Mouse (Mus musculus): ENCODE data around the gene Sptbn1. TPM values are rescaled to one million over a fixed set of nuclear protein-coding genes. Genes with fewer than 3 reads are reported as not detected.

Gene Sptbn1
- polyA plus RNA-seq, 1 experiment from 2014 or later, result 196 TPM

DNA sequence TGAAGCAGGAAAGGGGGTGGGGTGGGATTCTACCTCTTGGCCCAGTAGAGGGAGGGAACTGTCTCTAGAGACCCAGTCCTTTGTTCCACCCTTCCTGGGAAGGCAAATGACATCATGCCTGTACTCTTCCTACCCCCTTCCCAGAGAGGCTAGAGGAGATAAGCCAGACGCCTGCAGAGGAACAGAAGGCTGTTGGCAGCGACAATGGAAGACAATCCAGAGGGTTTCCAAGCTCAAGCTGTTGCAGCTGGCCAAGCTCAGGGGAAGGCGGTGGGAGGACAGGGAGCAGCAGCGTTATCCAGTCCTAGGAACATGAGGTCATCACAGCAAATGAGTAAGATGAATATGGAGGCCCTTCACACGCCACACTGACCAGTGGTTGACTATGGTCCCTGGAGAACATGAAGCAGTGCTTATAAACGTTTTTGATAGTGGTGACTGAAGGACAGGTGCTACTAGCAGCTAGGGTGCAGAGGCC lies 106.8 kb downstream of the Sptbn1 start:
- peak; percentile 67 for ATAC-seq

DNA sequence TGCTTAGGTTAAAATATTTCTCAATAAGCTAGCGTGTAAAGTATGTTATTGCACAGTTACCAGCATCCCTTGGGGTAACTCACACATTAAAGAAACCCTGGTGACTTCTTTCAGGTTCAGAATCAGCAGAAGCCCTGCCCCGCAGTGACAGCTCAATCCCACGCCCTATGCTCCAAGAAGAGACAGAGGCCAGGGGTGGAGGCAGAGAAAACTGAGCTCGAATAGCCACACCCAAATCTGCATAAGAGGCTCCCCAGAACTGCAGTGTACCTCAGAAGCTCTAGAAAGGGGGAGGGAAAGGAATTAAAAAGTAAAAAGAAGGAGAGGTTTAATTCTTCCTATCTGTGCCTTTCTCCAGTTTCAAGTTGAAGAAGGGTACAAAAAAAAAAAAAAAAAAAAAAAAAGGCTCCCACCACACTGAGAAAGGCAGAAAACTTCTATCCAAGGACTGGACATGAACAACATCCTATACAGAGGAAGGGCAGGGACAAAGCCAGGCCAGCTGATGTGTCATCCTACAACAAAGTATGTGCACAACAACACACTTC lies 107.3 kb downstream of the Sptbn1 start:
- Histone ChIP-seq H3K9ac (ENCODE audit: low read depth, low read length) (no peak overlapping the region), H3K27ac (ENCODE audit: low read depth, low read length) (peak overlapping the region; percentile 50; the same call in 1 of the 2 replicates), H3K9me3 (ENCODE audit: control insufficient read depth, low read length) (no peaks in the 10 kb centered on the region), H3K27me3 (replicated peaks; ENCODE audit: control insufficient read depth, insufficient read depth, low read length) (no peaks in the 10 kb centered on the region), H3K4me3 (ENCODE audit: low read length) (no peak overlapping the region), H3K36me3 (ENCODE audit: control insufficient read depth, insufficient read depth, low read length) (no peaks in the 10 kb centered on the region), H3K4me1 (ENCODE audit: control insufficient read depth, insufficient read depth, low read depth, low read length) (peaks cover 12% of the 10 kb centered on the region), H3K4me2 (ENCODE audit: low read length) (no peak overlapping the region)
- 68% methylated on average over 4 of the region's 4 CpGs for WGBS
- ATAC-seq, result no peak

More for the DNA sequence above, 106.8 kb downstream of the Sptbn1 start:
- Histone ChIP-seq H3K9me3 (ENCODE audit: control insufficient read depth, low read length) (no peaks in the 10 kb centered on the region), H3K9ac (ENCODE audit: low read depth, low read length) (no peak overlapping the region), H3K4me3 (ENCODE audit: low read length) (no peak overlapping the region), H3K4me2 (ENCODE audit: low read length) (no peak overlapping the region), H3K27me3 (replicated peaks; ENCODE audit: control insufficient read depth, insufficient read depth, low read length) (no peaks in the 10 kb centered on the region), H3K4me1 (ENCODE audit: control insufficient read depth, insufficient read depth, low read depth, low read length) (peaks cover 12% of the 10 kb centered on the region), H3K36me3 (ENCODE audit: control insufficient read depth, insufficient read depth, low read length) (no peaks in the 10 kb centered on the region), H3K27ac (ENCODE audit: low read depth, low read length) (peak overlapping the region; percentile 32; the same call in 1 of the 2 replicates)
- 33% methylated on average over 6 of the region's 6 CpGs for WGBS

DNA sequence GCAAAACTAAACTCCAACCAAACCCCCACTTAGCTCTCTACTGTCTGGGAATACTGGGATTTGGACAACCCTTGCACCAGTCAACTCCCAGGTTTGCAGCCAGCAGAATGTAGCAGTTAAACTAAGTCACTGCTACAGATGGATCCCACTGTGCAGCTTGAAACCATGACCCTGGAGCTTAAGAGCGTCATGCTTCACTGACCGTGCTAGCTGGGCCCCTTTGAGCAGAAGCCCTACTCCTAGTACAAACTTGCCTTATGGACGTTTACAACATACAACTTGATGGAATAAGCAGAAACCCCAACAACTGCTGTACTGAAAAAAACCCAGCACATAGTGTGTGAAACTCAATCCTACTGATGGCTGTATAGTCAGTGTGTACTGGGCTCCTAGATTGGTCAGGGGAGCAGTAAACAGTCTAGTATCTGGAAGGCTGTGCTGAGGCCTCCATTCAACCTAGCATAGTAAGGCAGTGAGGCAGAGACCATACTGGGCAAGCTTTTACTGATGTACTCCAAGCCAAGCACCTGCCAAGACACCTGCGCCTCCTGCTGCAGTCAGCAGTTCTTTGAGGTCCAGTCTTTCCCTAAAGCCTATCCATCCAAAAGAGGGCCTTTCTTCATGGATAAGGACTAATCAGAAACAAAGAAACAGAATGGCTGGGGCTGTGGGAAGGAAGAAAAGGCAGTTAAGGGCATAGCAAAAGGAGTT lies 108.3 kb downstream of the Sptbn1 start:
- H3K27ac ChIP-seq (ENCODE audit: low read depth, low read length), result no peak overlapping the region; the same call in 1 of the 2 replicates
- no peak overlapping the region for H3K4me3 ChIP-seq (ENCODE audit: low read length)
- peaks cover 9% of the 10 kb centered on the region for H3K4me1 ChIP-seq (ENCODE audit: control insufficient read depth, insufficient read depth, low read depth, low read length)
- 0 out of 2 replicates have a peak, but pooled peaks cover under 1% of the 10 kb centered on the region for H3K36me3 ChIP-seq (ENCODE audit: control insufficient read depth, insufficient read depth, low read length)
- WGBS, result 75% methylated on average over 4 of the region's 4 CpGs
- no peak overlapping the region for H3K9ac ChIP-seq (ENCODE audit: low read depth, low read length)
- no peaks in the 10 kb centered on the region for H3K27me3 ChIP-seq (replicated peaks; ENCODE audit: control insufficient read depth, insufficient read depth, low read length)
- ATAC-seq, result no peak; the same call in 1 of the 2 replicates
- H3K4me2 ChIP-seq (ENCODE audit: low read length), result no peak overlapping the region
- no peaks in the 10 kb centered on the region for H3K9me3 ChIP-seq (ENCODE audit: control insufficient read depth, low read length)

DNA sequence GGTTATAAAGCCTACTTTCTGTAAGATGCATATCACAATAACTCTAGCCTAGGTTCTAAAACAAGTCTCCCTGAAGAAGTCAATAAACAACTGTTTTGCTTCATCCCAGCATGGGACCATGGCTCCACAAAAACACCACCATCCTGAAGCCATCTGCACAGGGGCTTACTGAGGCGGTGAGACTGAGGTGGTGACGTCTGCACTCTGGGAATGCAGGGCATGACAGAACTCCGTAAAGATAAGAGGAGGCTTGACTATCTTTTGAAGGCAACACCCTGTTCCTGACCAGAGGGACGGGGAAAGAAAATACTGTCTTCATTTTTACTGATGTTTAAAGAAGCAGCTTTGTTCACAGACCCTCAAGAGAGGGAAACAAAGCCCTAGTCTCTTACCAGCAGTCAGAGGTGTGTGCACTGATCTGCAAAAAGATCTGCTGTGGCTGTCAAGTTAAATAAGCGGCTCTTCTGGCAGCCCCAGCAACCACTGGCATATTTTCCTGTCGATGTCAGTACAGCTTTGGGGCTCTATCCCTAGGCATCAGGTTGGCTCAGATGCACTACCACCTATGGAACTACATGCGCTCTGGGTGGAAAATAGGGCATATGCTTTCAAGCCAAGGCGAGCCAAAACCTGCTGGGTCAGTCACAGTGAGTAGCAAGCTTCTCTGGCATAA lies 109.8 kb downstream of the Sptbn1 start:
- Histone ChIP-seq H3K4me1 (ENCODE audit: control insufficient read depth, insufficient read depth, low read depth, low read length) (peaks cover 9% of the 10 kb centered on the region; the same call in 1 of the 2 replicates), H3K27ac (ENCODE audit: low read depth, low read length) (peak overlapping the region; percentile 55), H3K4me3 (ENCODE audit: low read length) (no peak overlapping the region), H3K36me3 (ENCODE audit: control insufficient read depth, insufficient read depth, low read length) (peaks cover 4% of the 10 kb centered on the region), H3K9me3 (ENCODE audit: control insufficient read depth, low read length) (no peaks in the 10 kb centered on the region), H3K9ac (ENCODE audit: low read depth, low read length) (peak overlapping the region; percentile 22; the same call in 1 of the 2 replicates), H3K4me2 (ENCODE audit: low read length) (no peak overlapping the region), H3K27me3 (replicated peaks; ENCODE audit: control insufficient read depth, insufficient read depth, low read length) (no peaks in the 10 kb centered on the region)
- peak; percentile 46 for ATAC-seq
- WGBS, result 45% methylated on average over 8 of the region's 8 CpGs

DNA sequence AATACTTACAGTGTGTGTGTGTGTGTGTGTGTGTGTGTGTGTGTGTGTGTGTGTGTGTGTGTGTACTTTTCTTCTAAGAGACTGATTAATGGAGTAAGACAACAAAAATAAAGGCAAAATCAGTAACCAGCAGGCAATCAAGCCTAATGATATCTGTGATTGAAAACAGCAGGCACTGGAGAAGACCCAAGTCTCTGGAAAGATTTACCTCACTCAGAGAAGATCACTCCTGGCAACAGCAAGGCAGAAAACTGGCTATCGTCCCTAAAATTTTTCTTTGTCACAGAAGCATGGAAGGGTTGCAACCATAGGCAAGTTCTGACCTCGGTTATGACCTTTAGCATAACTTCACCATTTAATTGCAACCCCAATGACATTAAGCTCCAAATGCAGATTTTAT lies 112.1 kb downstream of the Sptbn1 start:
- Histone ChIP-seq H3K4me3 (ENCODE audit: low read length) (no peak overlapping the region), H3K4me1 (ENCODE audit: control insufficient read depth, insufficient read depth, low read depth, low read length) (peaks cover 6% of the 10 kb centered on the region; the same call in 1 of the 2 replicates), H3K9ac (ENCODE audit: low read depth, low read length) (no peak overlapping the region), H3K27me3 (replicated peaks; ENCODE audit: control insufficient read depth, insufficient read depth, low read length) (no peaks in the 10 kb centered on the region), H3K36me3 (ENCODE audit: control insufficient read depth, insufficient read depth, low read length) (peaks cover 18% of the 10 kb centered on the region), H3K4me2 (ENCODE audit: low read length) (no peak overlapping the region), H3K27ac (ENCODE audit: low read depth, low read length) (no peak overlapping the region), H3K9me3 (ENCODE audit: control insufficient read depth, low read length) (no peaks in the 10 kb centered on the region)
- 78% methylated on average over 2 of the region's 2 CpGs for WGBS
- ATAC-seq, result no peak

DNA sequence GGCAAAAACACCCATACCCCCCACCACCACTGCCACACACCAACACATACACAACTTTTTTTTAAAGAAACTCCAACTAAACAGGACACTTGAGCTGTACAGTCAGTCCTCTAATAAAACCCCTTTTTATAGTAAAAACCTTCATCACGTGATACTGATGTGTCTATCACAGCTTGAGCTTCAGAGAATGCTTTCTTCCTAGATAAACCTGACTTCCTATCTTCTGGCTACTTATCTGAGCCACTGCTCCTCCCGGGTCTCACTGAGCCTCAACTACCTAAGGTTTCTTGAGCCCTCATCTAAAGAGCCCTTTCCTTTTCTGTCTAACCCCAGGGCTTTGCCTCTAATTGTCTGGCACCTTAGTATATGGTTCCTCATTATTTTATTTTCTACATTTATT lies 113.0 kb downstream of the Sptbn1 start:
- no peak for ATAC-seq
- H3K4me3 ChIP-seq (ENCODE audit: low read length), result no peak overlapping the region
- no peaks in the 10 kb centered on the region for H3K27me3 ChIP-seq (replicated peaks; ENCODE audit: control insufficient read depth, insufficient read depth, low read length)
- H3K4me1 ChIP-seq (ENCODE audit: control insufficient read depth, insufficient read depth, low read depth, low read length), result peaks cover 6% of the 10 kb centered on the region; the same call in 1 of the 2 replicates
- no peak overlapping the region for H3K4me2 ChIP-seq (ENCODE audit: low read length)
- 90% methylated on average over 2 of the region's 2 CpGs for WGBS
- peaks cover 23% of the 10 kb centered on the region for H3K36me3 ChIP-seq (ENCODE audit: control insufficient read depth, insufficient read depth, low read length)
- no peak overlapping the region for H3K9ac ChIP-seq (ENCODE audit: low read depth, low read length)
- no peaks in the 10 kb centered on the region for H3K9me3 ChIP-seq (ENCODE audit: control insufficient read depth, low read length)
- no peak overlapping the region for H3K27ac ChIP-seq (ENCODE audit: low read depth, low read length)

DNA sequence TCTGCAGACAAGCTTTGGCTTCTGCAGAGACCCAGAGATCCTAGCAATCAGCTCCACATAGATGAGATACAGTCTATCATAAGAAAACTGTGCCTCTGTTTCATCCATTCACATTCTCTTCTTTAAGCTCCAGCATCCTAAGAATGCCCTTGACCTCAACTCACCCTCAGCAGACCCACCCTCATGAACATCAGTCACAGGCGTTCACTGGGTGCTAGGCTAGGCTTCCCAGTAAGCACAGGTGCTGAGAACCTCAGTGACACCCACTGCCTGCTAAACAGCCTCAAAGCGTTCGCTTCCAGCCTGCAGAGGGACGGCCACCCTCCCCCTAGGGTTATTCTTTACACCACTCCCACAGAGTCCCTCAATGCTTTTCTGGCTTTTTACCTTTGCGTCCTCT lies 119.1 kb downstream of the Sptbn1 start:
- H3K27me3 ChIP-seq (replicated peaks; ENCODE audit: control insufficient read depth, insufficient read depth, low read length), result no peaks in the 10 kb centered on the region
- no peak overlapping the region for H3K27ac ChIP-seq (ENCODE audit: low read depth, low read length)
- H3K4me1 ChIP-seq (ENCODE audit: control insufficient read depth, insufficient read depth, low read depth, low read length), result no peaks in the 10 kb centered on the region
- no peak for ATAC-seq
- H3K9me3 ChIP-seq (ENCODE audit: control insufficient read depth, low read length), result no peaks in the 10 kb centered on the region
- no peak overlapping the region for H3K4me2 ChIP-seq (ENCODE audit: low read length)
- H3K9ac ChIP-seq (ENCODE audit: low read depth, low read length), result no peak overlapping the region
- H3K36me3 ChIP-seq (ENCODE audit: control insufficient read depth, insufficient read depth, low read length), result peaks cover 40% of the 10 kb centered on the region
- WGBS, result 89% methylated on average over 5 of the region's 5 CpGs
- no peak overlapping the region for H3K4me3 ChIP-seq (ENCODE audit: low read length)

DNA sequence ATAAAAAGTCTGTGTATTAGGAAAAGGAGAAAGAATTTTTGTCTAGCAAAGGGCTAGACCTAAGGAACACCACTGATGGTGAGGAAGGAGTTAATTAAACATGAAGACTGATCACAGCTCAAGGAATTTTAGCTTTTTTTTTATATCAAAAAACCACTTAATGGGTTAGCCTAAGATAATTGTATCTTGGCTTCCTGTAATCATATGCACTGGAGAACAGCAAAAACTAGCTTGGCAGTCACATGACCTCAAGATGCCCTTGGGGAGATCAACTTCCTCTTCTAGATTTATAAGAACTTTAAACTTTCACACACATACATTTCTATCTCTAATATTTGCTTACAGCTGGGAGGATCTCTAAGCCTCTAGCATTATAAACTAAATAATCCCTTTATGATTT lies 119.6 kb downstream of the Sptbn1 start:
- Histone ChIP-seq H3K36me3 (ENCODE audit: control insufficient read depth, insufficient read depth, low read length) (peaks cover 44% of the 10 kb centered on the region), H3K9me3 (ENCODE audit: control insufficient read depth, low read length) (no peaks in the 10 kb centered on the region), H3K4me1 (ENCODE audit: control insufficient read depth, insufficient read depth, low read depth, low read length) (no peaks in the 10 kb centered on the region), H3K27ac (ENCODE audit: low read depth, low read length) (no peak overlapping the region), H3K4me2 (ENCODE audit: low read length) (no peak overlapping the region), H3K27me3 (replicated peaks; ENCODE audit: control insufficient read depth, insufficient read depth, low read length) (no peaks in the 10 kb centered on the region), H3K9ac (ENCODE audit: low read depth, low read length) (no peak overlapping the region), H3K4me3 (ENCODE audit: low read length) (no peak overlapping the region)
- no peak for ATAC-seq

DNA sequence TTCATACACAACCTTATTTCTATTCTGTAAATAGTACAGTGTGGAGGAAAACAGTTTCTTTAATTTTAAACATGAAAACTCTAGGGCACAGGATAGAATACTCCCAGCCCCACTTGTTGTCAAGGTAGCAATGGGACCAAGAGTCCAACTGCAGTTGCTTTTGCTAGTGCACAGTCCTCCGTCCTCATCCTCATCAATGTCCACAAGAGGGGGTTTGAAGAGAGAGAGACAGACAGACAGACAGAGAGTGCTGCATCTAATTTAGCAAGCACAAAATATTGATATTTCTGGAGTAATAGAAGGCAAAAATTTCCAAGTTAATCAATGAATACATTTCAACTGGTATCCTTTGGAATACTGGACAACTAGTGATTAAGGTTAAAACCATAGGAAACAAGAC lies 120.1 kb downstream of the Sptbn1 start:
- H3K27me3 ChIP-seq (replicated peaks; ENCODE audit: control insufficient read depth, insufficient read depth, low read length), result no peaks in the 10 kb centered on the region
- no peak overlapping the region for H3K9ac ChIP-seq (ENCODE audit: low read depth, low read length)
- no peak for ATAC-seq
- no peaks in the 10 kb centered on the region for H3K9me3 ChIP-seq (ENCODE audit: control insufficient read depth, low read length)
- no peak overlapping the region for H3K4me3 ChIP-seq (ENCODE audit: low read length)
- H3K4me1 ChIP-seq (ENCODE audit: control insufficient read depth, insufficient read depth, low read depth, low read length), result no peaks in the 10 kb centered on the region
- no peak overlapping the region for H3K27ac ChIP-seq (ENCODE audit: low read depth, low read length)
- H3K4me2 ChIP-seq (ENCODE audit: low read length), result no peak overlapping the region
- WGBS, result 92% methylated on average over 1 of the region's 1 CpGs
- H3K36me3 ChIP-seq (ENCODE audit: control insufficient read depth, insufficient read depth, low read length), result peaks cover 42% of the 10 kb centered on the region
